Mouse (Mus musculus): ENCODE results near the gene Lrrc73.

Lrrc73 gene

GRCm38 (mm10) chr17:46253452-46254084, at the start of gene Lrrc73:
TSS of gene Lrrc73 (plus strand) at chr17:46253531.
- peak; percentile 65 for DNase-seq (ENCODE audit: low read depth)

GRCm38 (mm10) chr17:46206676-46207075, 46.7 kb upstream of the Lrrc73 start:
- no peak for DNase-seq (ENCODE audit: low read depth)

GRCm38 (mm10) chr17:46210550-46210949, 42.8 kb upstream of the Lrrc73 start:
- DNase-seq (ENCODE audit: low read depth): no peak

- DNase-seq (ENCODE audit: low read depth): no peak
Measured at GRCm38 (mm10) chr17:46221601-46222000, 31.7 kb upstream of the Lrrc73 start.

GRCm38 (mm10) chr17:46227576-46227975, 25.8 kb upstream of the Lrrc73 start:
- no peak for DNase-seq (ENCODE audit: low read depth)

GRCm38 (mm10) chr17:46236067-46236466, 17.3 kb upstream of the Lrrc73 start:
- DNase-seq (ENCODE audit: low read depth): no peak

GRCm38 (mm10) chr17:46237079-46237478, 16.3 kb upstream of the Lrrc73 start:
- DNase-seq (ENCODE audit: low read depth): peak; percentile 45

GRCm38 (mm10) chr17:46237480-46237879, 15.9 kb upstream of the Lrrc73 start:
- no peak for DNase-seq (ENCODE audit: low read depth)

GRCm38 (mm10) chr17:46239516-46240114, 13.7 kb upstream of the Lrrc73 start:
- DNase-seq (ENCODE audit: low read depth): no peak

GRCm38 (mm10) chr17:46241471-46241870, 11.9 kb upstream of the Lrrc73 start:
- DNase-seq (ENCODE audit: low read depth): no peak

GRCm38 (mm10) chr17:46242274-46242673, 11.1 kb upstream of the Lrrc73 start:
- no peak for DNase-seq (ENCODE audit: low read depth)

GRCm38 (mm10) chr17:46242993-46243392, 10.3 kb upstream of the Lrrc73 start:
- DNase-seq (ENCODE audit: low read depth): no peak

GRCm38 (mm10) chr17:46243624-46244023, 9.7 kb upstream of the Lrrc73 start:
- no peak for DNase-seq (ENCODE audit: low read depth)

- DNase-seq (ENCODE audit: low read depth): no peak
Measured at GRCm38 (mm10) chr17:46244579-46244978, 8.8 kb upstream of the Lrrc73 start.

- DNase-seq (ENCODE audit: low read depth): peak; percentile 89
Measured at GRCm38 (mm10) chr17:46247512-46248188, 5.7 kb upstream of the Lrrc73 start, which contains the start of the genes Polr1c and Yipf3. TSS of gene Polr1c (minus strand) at chr17:46248054. TSS of gene Yipf3 (plus strand) at chr17:46248080.

GRCm38 (mm10) chr17:46248189-46248522, 5.2 kb upstream of the Lrrc73 start:
- DNase-seq (ENCODE audit: low read depth): no peak

- no peak for DNase-seq (ENCODE audit: low read depth)
Measured at GRCm38 (mm10) chr17:46251174-46251573, 2.2 kb upstream of the Lrrc73 start.

- peak; percentile 62 for DNase-seq (ENCODE audit: low read depth)
Measured at GRCm38 (mm10) chr17:46252571-46253451, 520 bp upstream of the Lrrc73 start.

GRCm38 (mm10) chr17:46254106-46254505, 775 bp downstream of the Lrrc73 start:
- no peak for DNase-seq (ENCODE audit: low read depth)

GRCm38 (mm10) chr17:46255147-46255546, 1.8 kb downstream of the Lrrc73 start:
- DNase-seq (ENCODE audit: low read depth): no peak

GRCm38 (mm10) chr17:46258279-46259053, 5.1 kb downstream of the Lrrc73 start:
- DNase-seq (ENCODE audit: low read depth): no peak

GRCm38 (mm10) chr17:46259675-46260074, 6.3 kb downstream of the Lrrc73 start:
- DNase-seq (ENCODE audit: low read depth): no peak
